Mouse (Mus musculus): ENCODE results near the gene Rgs19. TPM values are rescaled to one million over a fixed set of nuclear protein-coding genes. Genes with fewer than 3 reads are reported as not detected.
A peak's percentile ranks its signal among the peaks of the same experiment; 100 is the strongest.

Gene Rgs19
- total RNA-seq (2017), result 67.5 and 113 TPM in 2 replicates

DNA sequence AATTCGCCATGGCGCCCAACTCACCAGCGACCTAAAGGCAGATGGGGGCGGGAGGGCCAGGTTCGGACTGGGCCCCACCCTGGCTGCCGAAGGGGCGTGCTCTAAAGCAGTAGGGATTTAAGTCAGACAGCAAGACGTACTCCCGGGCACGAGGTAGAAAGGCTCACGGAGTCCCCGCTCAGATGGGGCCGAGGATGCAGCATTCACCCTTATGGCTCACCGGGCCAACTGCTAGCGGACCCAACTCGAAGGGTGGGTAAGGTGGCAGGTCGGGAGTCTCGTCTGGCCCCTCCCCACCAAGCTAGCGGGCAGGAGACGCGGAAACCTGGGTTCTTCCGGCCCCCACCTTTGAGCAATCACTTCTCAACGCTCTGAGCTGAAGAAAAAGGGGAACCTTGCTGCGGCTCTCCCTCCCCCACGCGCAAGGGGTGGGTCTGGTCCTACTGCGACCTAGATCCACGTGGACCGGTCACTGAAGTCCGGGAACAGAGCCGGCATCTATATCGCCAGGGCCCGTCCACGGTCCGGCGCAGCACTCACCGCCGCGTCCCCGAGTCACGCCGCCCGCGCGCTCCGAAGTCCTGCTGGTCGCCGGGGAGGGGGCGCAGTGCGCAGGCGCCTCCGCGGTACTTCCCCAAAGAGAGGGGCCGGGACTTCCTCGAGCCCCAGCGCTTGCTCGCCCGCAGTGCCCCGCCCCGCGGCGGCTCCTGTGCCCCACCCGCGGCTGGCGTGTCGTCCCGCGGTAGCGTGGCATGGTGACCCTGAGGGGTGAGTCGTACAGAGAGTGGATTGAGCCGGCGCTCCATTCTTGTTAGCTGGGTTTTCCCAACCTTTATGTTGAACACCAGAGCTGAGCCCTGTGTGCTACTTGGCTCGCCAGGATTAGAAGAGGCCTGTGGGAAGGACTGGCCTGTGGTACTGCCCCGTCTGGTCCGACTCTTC, at the start of gene Rgs19:
Rgs19 (minus strand) TSS at position 639 of the 942 bp plus-strand sequence.
- ATAC-seq (replicated peaks; ENCODE audit: low read depth, poor library complexity, severe bottlenecking), result peak; percentile 76

DNA sequence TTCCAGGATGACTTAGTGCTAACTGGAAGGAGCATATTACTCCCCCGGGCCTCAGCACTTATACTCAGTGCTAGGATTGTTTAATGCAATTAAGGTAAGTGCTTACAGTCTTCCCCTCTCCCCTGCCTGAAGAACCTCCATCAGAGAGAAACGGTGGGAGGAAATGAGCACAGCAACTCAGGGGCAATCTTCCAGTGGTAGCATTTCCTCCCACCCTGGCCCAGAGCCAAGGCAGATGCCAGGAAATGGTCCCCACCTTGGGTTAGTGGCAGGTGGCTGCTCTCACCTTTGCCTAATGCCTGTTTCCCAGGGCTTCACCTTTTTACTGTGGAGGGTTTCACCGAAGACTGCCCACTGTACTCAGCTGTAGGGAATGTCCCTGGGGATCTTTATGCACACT, 36.3 kb upstream of the Rgs19 start:
- no peak for ATAC-seq (replicated peaks; ENCODE audit: low read depth, poor library complexity, severe bottlenecking)

DNA sequence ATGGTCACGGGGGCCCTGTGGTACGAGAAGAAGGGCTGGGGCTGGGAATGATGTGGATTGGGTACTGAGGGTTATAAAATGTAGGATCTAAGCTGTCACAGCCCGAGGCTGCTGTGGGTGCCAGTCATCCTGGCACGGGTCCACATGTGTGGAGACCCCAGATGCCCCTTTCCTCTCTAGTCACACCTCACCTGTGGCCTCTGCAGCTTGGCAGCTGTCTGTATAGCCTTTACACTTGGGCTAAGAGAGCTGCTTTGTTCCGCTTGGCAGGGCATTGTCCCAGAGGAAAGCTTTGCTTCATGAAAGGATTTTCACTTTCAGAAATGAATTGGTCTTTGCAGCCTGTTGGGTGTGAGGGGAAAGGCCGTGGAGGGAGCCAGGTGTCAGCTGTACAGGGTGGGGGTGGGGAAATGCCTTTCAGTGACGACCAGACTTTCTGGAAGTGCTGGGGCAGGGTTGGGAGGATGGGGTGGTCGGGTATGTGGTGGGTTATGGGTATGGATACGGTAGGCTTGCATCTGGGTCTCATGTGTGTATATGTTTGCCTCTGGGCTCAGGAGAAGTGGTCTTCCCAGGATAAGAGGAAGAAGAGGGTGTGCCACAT, 34.0 kb upstream of the Rgs19 start:
- ATAC-seq (replicated peaks; ENCODE audit: low read depth, poor library complexity, severe bottlenecking), result no peak

DNA sequence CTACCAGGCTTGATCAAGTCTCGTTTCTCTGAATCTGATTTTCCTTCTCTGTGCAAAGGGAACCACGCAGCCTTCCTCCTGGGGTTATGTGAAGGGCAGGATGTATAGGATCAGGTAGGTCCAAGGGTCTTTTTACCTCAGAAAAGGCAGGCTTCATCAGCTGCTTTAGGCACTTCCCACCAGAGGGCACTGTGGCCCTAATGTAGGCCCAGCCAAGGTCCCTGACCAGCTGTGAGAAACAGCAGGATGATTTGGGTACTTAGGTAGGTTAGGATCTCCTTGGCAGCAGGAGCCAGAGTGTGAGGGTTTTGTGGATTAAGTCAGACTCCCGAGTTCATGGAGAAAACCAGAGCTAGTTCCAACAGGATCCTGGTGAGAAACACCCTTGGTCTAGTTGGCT, 28.4 kb upstream of the Rgs19 start:
- ATAC-seq (replicated peaks; ENCODE audit: low read depth, poor library complexity, severe bottlenecking), result peak; percentile 70

DNA sequence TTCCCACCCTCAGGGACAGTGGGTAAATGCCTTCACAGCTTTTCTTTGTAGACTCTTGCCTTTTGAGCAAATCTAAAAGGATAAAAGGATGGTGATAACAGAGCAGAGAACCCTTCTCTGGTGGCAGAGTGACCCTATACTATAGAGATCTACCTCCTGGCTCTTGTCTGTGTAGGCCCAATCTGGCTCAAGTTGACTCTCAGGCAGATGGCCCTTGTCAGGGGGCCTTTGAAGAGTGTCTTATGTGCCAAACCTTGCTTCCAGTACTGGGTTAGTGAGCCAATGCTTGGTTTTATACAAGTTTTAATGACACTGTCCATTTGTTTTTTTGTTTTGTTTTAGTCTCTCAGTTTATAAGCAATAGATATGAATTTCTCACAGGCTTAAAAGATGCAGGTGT, 27.4 kb upstream of the Rgs19 start:
- ATAC-seq (replicated peaks; ENCODE audit: low read depth, poor library complexity, severe bottlenecking), result no peak

DNA sequence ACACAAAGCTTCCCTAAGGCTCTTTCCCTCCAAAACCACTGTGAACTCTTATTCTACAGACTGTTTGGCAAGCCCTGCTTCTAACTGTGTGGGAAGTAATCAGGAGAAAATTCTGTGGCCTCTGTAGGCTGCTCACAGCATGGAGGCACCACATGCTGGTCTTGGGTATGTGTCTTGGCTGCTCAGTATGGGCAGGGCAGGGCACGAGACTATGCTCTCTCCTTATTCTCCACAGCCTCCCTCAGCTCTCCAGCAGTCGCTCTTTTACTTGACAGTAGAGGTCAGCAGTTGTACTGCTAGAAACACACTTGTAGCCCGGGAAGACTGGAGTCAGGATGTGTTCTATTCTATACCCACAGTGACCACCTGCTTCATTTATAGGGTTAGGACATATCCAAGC, 26.3 kb upstream of the Rgs19 start:
- no peak for ATAC-seq (replicated peaks; ENCODE audit: low read depth, poor library complexity, severe bottlenecking)

DNA sequence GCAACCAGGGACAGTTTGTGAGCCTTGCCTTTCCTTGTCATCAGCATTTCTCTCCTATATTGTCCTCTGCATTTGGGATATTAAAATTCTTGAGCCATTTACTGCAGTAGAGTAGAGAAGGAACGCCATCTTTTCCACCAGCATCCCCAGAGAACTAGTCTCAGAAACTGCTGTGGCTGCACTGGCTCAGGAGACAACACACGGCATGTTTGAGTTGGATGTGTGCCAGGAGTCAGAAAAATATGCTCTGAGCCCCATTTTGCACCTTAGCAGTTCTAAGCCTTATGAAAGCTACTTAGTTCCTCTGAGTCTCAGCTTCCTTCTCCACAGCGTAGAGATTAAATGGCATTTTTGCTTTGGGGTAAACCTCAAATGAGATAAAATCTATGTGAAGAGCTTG, 23.2 kb upstream of the Rgs19 start:
- ATAC-seq (replicated peaks; ENCODE audit: low read depth, poor library complexity, severe bottlenecking), result no peak

DNA sequence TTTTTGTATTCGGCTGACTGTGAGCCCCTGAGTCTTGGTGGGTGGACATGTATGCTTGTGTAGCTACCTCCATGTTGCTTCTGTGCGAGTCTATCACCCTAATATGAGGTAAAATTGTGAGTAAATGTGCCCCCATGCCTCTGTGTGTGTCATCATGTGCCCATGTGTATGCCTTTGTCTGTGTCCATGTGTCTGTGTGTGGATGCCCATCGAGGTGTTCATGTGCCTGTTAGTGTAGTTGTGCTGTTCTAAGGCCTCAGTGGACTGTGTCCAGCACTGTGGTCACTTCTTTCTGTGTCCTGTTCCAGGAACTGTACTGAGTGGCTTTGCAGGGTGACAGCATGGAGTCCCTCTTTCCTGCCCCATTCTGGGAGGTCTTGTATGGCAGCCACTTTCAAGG, 21.6 kb upstream of the Rgs19 start:
- no peak for ATAC-seq (replicated peaks; ENCODE audit: low read depth, poor library complexity, severe bottlenecking)

DNA sequence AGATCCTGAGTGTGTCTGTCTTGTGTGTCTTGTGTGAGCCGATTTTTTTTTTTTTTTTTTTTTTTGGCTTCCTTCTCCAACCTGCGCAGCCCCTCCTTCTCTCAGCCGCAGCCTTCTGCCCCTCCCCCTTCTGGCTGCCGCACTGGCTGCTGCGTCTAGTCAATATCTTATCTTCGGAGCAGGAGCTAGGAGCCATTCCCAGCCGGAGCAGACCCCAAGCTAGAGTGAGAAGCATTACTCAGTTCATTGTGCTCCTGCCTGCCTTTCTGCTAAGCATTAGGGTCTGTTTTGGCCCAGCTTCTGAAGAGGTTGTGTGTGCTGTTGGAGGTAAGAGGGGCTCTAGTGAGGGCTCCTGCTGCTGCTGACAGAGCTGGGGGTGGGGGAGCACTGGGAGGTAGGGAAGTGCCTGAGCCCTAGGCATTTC, 21.1 kb upstream of the Rgs19 start, which contains the start of gene Oprl1:
Oprl1 (plus strand) TSS at position 114 of the 424 bp plus-strand sequence.
- peak; percentile 75 for ATAC-seq (replicated peaks; ENCODE audit: low read depth, poor library complexity, severe bottlenecking)

DNA sequence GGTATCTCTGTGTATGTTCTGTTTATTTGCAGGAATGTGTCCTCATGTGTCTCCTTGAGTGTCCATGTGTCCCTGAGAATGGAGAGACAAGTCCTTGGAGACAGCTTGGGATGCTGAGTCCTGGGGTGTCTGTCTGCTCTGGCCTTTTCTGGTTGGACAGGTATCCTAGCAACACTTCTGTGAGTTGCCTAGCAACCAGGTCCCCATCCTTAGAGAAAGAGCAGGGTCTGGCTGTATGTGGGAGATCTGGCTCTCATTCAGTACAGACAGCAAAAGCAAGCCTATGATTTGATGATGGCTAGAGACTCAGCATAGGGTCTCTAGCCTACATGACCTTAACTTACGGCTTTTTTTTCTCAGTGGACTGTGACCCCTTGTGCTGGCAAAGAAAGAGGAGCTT, 20.0 kb upstream of the Rgs19 start:
- ATAC-seq (replicated peaks; ENCODE audit: low read depth, poor library complexity, severe bottlenecking), result no peak

DNA sequence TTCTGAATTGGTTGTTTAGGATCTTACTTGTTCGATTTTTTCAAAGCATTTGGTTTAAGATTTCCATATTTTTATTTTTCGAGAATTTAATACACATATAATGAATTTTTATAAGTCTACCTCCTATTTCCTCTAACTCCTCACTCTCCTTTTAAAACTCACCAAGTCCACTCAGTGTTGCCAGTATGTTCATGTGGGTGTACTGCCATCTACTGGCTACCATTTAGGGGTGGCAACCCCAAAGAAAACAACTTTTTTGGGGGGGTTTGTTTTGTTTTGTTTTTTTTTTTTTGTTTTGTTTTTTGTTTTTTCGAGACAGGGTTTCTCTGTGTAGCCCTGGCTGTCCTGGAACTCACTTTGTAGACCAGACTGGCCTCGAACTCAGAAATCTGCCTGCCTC, 12.9 kb upstream of the Rgs19 start:
- ATAC-seq (replicated peaks; ENCODE audit: low read depth, poor library complexity, severe bottlenecking), result peak; percentile 90

DNA sequence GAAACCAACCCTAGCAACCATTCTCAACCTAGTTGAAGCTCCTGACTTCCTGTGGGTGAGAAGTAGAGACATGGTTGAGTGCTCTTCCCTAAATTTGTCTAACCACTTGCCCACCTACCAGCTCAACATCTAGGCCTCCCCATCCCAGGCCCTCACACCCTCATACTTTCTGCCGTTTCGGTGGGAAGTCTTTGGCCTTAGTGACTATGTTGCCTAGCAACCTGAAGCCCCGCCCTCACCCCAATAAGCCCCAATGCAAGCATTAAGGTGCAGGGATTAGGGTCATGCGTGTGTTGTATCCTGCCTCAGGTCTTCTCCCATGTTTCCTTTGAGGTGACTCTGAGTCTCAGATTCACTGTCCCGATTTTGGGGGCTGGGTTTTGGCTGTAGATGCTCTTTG, 4.5 kb upstream of the Rgs19 start, which contains the start of gene Lkaaear1:
Lkaaear1 (minus strand) TSS at position 202 of the 400 bp plus-strand sequence.
- no peak for ATAC-seq (replicated peaks; ENCODE audit: low read depth, poor library complexity, severe bottlenecking)

DNA sequence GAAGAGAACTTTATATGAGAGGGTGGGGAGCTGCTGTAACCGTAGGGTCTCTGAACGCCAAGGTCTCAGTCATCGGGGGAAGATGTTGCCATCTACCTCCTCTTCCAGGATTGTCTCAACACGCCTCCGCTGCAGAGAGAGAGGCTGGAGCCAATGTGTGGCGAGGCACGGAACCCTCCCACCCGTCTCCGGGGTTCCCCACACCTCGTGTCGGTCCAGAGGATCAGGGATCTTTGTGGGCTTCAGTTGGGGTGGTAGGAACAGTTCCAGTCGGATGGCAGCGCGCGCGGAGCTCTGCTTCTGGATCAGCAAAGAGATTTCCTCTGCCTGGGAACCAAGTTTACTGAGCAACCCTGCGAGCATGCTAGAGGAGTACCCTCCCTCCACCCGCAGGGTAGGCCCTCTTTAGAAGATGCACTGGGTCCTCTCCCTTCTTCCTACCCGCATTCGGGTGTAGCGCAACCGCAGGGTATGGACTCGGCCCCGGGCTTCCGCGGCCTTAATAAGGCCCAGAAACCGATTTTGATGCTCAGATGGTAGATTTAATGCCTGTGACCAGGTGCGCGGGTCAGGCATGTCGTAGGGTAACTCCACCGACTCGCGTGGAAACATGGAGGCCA, 3.1 kb upstream of the Rgs19 start:
- ATAC-seq (replicated peaks; ENCODE audit: low read depth, poor library complexity, severe bottlenecking), result no peak

DNA sequence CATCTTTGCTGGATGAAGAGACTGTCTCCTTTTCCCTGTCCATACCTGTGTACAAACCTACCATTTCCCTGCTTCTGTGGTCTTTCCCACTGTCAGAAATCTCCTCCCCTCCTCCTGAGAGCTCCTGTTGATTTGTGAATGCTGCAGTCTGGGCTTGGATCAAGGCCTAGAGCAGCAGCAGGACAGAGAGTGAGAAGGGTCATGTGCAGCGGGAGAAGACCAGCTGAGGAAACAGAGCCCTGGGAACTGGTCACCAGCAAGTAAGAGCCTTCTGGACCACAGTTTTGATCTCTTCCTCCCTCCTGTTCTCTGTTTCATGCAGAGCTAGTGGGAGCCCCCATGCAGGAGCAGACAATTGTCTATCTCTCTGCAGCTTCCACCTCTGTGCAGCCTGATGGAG, 2.0 kb upstream of the Rgs19 start:
- ATAC-seq (replicated peaks; ENCODE audit: low read depth, poor library complexity, severe bottlenecking), result no peak

DNA sequence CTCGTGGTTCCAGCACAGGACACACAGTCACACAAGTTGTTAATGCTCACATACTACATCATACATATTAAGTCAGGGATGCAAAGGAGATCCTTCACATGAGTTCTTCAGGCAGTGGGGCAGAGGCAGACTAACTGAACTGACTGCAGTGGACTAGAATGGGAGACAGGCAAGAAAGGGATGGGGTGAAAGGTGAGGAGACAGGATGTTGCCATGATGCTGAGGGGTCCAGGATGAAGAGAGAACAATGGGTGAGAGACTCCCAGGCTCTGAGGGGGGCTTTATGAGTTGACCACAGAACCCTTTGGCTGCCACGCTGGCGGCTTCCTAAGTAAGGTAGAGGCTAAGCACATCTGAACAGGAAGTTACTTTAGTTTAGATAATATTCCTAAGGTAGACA, 804 bp upstream of the Rgs19 start:
- no peak for ATAC-seq (replicated peaks; ENCODE audit: low read depth, poor library complexity, severe bottlenecking)

DNA sequence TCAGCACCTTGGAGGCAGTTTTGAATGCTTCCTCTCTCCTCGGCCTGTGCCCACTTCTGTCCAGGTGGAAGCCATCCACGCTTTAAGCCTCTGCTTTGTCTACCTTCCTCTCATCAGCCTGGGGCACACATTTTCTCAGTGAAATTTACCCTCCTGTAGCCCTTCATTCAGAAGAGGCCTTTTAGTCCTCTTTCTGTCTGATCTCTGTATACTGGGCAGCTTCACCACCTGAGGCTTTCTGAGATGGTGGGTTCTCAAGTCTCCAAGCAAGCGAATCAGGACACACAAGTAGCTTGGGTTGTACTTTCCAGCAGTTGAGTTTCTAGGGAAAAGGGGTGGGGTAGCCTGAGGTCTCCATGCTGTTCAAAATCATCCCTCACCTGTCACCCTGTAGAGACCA, 1.5 kb downstream of the Rgs19 start:
- no peak for ATAC-seq (replicated peaks; ENCODE audit: low read depth, poor library complexity, severe bottlenecking)

DNA sequence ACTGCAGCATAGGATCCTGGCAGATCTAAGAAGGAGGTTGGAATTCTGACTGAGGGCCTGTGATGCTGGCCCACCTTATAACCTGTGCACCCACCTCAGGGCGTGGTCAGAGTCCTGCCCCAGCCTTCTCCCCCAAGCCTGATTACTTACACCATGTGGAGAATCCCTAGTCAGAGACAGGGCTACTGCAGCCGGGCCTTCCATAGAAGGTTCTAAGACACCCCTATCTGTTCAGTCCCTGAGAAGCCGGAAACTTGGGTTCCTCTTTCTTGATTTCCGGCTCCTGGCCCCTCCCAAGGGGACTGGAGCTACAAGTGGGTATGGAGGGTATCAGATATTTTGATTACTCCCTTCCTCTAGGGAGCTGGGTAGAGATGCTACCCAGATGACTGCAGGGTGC, 2.2 kb downstream of the Rgs19 start:
- ATAC-seq (replicated peaks; ENCODE audit: low read depth, poor library complexity, severe bottlenecking), result peak; percentile 80

DNA sequence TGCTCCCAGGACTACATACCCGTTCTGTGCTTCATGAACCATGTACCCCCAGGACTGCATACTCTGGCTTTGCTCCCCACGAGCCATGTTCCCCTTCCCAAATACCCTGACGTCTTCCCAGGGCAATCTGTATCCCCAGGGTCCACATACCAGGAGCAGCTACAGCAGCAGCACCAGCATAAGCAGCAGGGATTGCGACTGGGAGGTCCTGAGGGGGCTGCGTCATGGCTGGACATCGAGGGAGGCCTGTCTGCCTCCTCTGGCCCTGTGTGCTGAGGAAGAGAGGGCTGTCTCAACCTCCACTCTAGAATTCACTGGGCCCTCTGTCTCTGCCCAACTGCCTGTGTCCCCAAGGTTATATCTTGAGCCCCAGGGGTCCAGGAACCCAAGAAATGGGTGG, 2.7 kb downstream of the Rgs19 start:
- ATAC-seq (replicated peaks; ENCODE audit: low read depth, poor library complexity, severe bottlenecking), result no peak

DNA sequence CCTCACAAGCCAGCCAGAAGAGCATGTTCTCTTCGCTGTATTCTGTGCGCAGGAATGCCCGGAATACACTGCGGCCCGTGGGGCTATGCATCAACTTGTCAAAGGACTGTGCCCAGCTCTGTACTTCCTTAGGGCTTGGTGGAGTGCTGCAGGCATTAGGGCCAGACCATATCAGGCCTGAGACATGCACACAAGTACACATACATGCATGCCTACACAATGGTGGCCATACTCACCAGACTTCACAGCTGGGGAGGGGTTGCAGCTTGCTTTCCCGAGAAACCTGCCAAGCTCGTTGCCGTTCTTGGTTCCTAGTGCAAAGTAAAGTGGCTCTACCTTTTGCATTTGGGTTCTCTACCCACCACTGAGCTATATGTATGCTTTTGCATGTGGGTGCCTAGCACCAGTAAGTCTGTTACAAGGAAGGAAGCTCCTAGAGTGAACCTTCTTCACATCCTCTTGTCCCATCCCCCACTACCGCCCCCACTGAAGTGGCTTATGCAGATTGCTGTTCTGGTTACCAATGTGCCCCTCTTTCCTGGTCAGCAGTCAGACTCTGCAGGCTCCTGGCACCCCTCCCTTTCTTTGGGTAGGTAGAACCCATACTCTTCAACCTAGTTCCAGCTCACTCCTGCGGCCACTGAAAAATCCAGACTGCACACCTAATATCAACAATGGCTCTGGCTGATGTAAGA, 4.2 kb downstream of the Rgs19 start:
- ATAC-seq (replicated peaks; ENCODE audit: low read depth, poor library complexity, severe bottlenecking), result no peak

DNA sequence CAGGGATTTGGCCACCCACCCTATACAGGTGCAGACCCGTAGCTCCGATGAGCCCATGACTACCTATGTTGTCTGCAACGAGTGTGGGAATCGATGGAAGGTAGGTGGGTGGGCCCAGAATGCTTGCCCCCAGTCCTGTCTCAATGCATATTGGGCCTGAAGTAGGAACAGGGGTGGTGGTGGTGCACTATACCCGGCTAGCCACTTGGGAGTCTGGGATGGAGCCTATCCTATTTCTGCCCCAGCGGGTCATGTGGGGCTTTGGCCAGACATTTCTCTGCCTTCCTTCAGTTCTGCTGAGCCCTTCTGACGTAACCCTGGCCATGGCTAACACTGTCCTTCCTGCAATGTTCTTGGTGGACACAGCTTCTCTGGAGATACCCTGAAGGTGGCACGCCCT, 6.2 kb downstream of the Rgs19 start:
- no peak for ATAC-seq (replicated peaks; ENCODE audit: low read depth, poor library complexity, severe bottlenecking)
